Mouse (Mus musculus): ENCODE results near the gene Unk. TPM values are rescaled to one million over a fixed set of nuclear protein-coding genes. Genes with fewer than 3 reads are reported as not detected.

Gene Unk
- polyA plus RNA-seq, 1 experiment from 2014 or later, result 34.1 TPM

DNA sequence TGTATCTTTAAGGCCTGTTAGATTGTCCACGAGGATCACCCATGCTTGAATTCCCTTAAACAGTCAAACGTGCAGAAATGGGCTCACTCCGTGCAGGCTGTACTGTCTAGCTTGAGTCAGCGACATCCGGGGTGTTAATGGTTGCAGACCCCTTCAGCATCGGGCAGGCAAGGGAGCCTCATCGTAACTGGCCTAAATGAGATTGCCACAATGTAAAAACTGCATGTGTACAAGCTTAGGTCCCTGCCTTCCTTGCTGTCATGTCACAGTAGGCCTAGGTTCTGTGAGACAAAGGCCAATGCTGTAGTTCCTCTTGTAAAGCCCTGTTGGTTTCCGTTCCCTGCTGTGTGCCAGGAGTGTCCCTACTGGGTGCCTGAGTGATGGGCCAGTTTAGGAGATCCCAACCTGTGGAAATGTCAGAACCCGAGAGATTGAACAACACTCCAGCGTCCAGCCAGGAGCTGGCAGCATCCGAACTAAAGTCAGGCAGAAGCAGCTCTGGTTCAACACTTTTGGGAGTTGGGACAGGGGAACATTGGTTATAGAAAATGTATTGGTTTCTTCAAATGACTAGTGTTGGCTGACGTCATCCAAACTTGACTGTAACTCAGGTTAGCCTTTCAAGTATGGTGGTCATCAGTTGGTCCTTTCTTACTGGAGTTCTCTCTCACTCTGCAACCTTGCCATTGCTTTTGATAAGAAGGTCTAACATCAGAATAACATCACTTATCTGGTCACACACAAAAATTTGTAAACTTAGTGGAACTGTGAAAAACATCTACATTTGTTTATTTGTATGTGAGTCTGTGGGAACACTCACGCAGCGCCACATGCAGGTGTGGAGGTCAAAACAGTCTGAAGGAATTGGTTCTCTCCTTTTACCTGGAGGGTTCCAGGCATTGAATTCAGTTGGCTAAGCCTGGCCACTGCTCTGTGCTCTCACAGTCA is 1.1 kb downstream of the Unk start:
- Histone ChIP-seq H3K27ac (ENCODE audit: low read depth, low read length) (peak overlapping the region; percentile 98), H3K4me2 (peak overlapping the region; percentile 96), H3K9me3 (ENCODE audit: control insufficient read depth, low read length) (no peaks in the 10 kb centered on the region), H3K9ac (ENCODE audit: low read depth, low read length) (peak overlapping the region; percentile 97), H3K36me3 (ENCODE audit: control insufficient read depth, insufficient read depth, low read length) (0 out of 2 replicates have a peak, but pooled peaks cover 2% of the 10 kb centered on the region), H3K27me3 (replicated peaks; ENCODE audit: control insufficient read depth, insufficient read depth, low read length) (no peaks in the 10 kb centered on the region), H3K4me3 (ENCODE audit: low read depth, low read length) (peak overlapping the region; percentile 69), H3K4me1 (replicated peaks; ENCODE audit: control insufficient read depth, insufficient read depth, low read length) (peaks cover 6% of the 10 kb centered on the region; the same call in 1 of the 2 replicates)
- no peak for DNase-seq (ENCODE audit: low spot score)
- ATAC-seq (replicated peaks; ENCODE audit: low FRiP score), result no peak
- WGBS, result 27% methylated on average over 14 of the region's 14 CpGs

DNA sequence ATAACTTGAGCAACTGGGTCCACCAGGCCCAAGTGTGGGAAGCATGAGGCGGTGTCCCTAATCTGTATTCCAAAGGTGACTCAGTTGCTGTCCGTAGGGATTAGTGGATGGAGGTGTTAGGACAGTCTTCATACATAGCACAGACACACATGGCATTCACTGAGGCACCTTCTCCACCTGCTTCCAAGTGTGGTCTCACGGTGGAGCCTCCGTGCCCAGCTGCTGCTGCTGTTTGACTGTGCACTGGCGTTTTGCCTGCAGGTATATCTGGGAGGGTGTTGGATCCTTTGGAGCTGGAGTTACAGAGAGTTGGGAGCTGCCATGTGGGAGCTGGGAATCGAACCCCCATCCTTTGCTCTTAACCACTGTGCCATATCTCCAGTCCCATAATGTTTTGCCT is 4.5 kb downstream of the Unk start:
- WGBS, result 90% methylated on average over 6 of the region's 6 CpGs

DNA sequence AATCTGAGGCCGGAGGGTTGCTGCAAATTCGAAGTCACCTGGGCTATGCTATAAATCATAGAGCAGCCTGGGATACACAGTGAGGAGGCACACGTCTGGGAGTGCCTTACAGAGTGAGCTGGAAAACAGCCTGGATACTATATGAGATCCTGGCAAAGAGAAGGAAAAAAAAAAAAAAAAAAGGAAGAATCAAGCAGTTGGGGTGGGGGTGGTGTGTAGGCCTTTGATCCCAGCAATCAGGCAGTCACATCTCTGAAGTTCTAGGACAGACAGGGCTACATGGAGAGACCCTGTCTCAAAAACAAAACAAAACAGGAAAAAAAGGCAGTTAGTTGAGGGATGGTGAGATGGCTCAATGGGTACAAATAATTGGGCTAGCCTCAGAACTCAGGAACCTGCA is 6.5 kb downstream of the Unk start:
- Histone ChIP-seq H3K27me3 (replicated peaks; ENCODE audit: control insufficient read depth, insufficient read depth, low read length) (no peaks in the 10 kb centered on the region), H3K4me3 (ENCODE audit: low read depth, low read length) (no peak overlapping the region), H3K27ac (ENCODE audit: low read depth, low read length) (no peak overlapping the region), H3K4me2 (no peak overlapping the region), H3K9ac (ENCODE audit: low read depth, low read length) (no peak overlapping the region), H3K4me1 (replicated peaks; ENCODE audit: control insufficient read depth, insufficient read depth, low read length) (peaks cover 2% of the 10 kb centered on the region; the same call in 1 of the 2 replicates), H3K36me3 (ENCODE audit: control insufficient read depth, insufficient read depth, low read length) (peaks cover 17% of the 10 kb centered on the region), H3K9me3 (ENCODE audit: control insufficient read depth, low read length) (no peaks in the 10 kb centered on the region; the same call in 1 of the 2 replicates)
- WGBS, result 93% methylated on average over 3 of the region's 3 CpGs
- ATAC-seq (replicated peaks; ENCODE audit: low FRiP score) (no peak), DNase-seq (ENCODE audit: low spot score) (no peak)

More for the DNA sequence above, 4.5 kb downstream of the Unk start:
- Histone ChIP-seq H3K4me2 (no peak overlapping the region), H3K9me3 (ENCODE audit: control insufficient read depth, low read length) (no peaks in the 10 kb centered on the region), H3K27ac (ENCODE audit: low read depth, low read length) (no peak overlapping the region), H3K4me3 (ENCODE audit: low read depth, low read length) (no peak overlapping the region), H3K27me3 (replicated peaks; ENCODE audit: control insufficient read depth, insufficient read depth, low read length) (no peaks in the 10 kb centered on the region), H3K9ac (ENCODE audit: low read depth, low read length) (no peak overlapping the region; the same call in 1 of the 2 replicates), H3K4me1 (replicated peaks; ENCODE audit: control insufficient read depth, insufficient read depth, low read length) (peaks cover 6% of the 10 kb centered on the region; the same call in 1 of the 2 replicates), H3K36me3 (ENCODE audit: control insufficient read depth, insufficient read depth, low read length) (peaks cover 9% of the 10 kb centered on the region; the same call in 1 of the 2 replicates)
- no peak for ATAC-seq (replicated peaks; ENCODE audit: low FRiP score)
- no peak for DNase-seq (ENCODE audit: low spot score)

DNA sequence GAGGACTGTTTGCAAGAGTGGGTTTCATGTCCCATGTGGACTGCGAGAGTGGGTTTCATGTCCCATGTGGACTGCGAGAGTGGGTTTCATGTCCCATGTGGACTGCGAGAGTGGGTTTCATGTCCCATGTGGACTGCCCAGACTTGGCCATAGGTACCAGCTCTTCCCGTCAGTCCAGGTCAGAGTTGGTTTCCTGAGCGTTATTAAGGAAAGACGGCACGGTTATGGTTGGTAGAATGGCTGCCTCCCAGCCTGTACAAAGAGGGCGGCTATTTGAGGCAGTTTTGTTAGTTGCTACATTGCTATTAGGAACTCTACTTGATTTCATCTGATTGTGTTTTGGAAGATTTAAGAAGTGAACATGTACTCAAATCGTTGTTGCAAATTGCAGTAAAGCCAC is 7.7 kb downstream of the Unk start:
- no peaks in the 10 kb centered on the region for H3K27me3 ChIP-seq (replicated peaks; ENCODE audit: control insufficient read depth, insufficient read depth, low read length)

DNA sequence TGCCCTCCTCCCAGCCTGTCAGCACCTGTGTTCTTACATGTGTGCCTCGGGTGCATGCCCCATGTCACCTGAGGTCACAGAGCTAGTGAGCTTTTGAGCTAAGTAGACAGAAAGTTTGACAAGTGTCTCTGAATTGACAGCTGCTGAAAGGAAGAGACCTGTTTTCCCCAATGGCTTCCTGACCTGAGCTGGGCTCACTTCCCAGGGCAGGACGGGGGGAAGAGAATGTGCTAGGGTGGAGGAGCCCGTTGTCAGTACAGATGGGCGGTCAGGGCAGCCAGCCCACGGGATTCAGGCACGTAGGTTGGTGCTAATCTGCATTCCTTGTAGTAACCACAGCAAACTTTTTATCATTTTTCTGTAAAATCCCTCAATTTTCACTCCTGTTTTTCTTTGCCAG is 10.5 kb downstream of the Unk start:
- no peak for ATAC-seq (replicated peaks; ENCODE audit: low FRiP score)
- Histone ChIP-seq H3K4me1 (replicated peaks; ENCODE audit: control insufficient read depth, insufficient read depth, low read length) (no peaks in the 10 kb centered on the region), H3K36me3 (ENCODE audit: control insufficient read depth, insufficient read depth, low read length) (peaks cover 29% of the 10 kb centered on the region), H3K4me2 (no peak overlapping the region), H3K4me3 (ENCODE audit: low read depth, low read length) (no peak overlapping the region), H3K27me3 (replicated peaks; ENCODE audit: control insufficient read depth, insufficient read depth, low read length) (no peaks in the 10 kb centered on the region), H3K9me3 (ENCODE audit: control insufficient read depth, low read length) (no peaks in the 10 kb centered on the region; the same call in 1 of the 2 replicates), H3K27ac (ENCODE audit: low read depth, low read length) (no peak overlapping the region), H3K9ac (ENCODE audit: low read depth, low read length) (no peak overlapping the region)
- WGBS, result 80% methylated on average over 6 of the region's 6 CpGs
- DNase-seq (ENCODE audit: low spot score), result no peak

More for the DNA sequence above, 7.7 kb downstream of the Unk start:
- no peaks in the 10 kb centered on the region; the same call in 1 of the 2 replicates for H3K9me3 ChIP-seq (ENCODE audit: control insufficient read depth, low read length)
- H3K4me2 ChIP-seq, result no peak overlapping the region
- ATAC-seq (replicated peaks; ENCODE audit: low FRiP score) (no peak), DNase-seq (ENCODE audit: low spot score) (no peak)
- H3K36me3 ChIP-seq (ENCODE audit: control insufficient read depth, insufficient read depth, low read length), result peaks cover 22% of the 10 kb centered on the region
- no peaks in the 10 kb centered on the region for H3K4me1 ChIP-seq (replicated peaks; ENCODE audit: control insufficient read depth, insufficient read depth, low read length)
- no peak overlapping the region for H3K27ac ChIP-seq (ENCODE audit: low read depth, low read length)
- no peak overlapping the region for H3K9ac ChIP-seq (ENCODE audit: low read depth, low read length)
- no peak overlapping the region for H3K4me3 ChIP-seq (ENCODE audit: low read depth, low read length)
- 93% methylated on average over 9 of the region's 9 CpGs for WGBS

DNA sequence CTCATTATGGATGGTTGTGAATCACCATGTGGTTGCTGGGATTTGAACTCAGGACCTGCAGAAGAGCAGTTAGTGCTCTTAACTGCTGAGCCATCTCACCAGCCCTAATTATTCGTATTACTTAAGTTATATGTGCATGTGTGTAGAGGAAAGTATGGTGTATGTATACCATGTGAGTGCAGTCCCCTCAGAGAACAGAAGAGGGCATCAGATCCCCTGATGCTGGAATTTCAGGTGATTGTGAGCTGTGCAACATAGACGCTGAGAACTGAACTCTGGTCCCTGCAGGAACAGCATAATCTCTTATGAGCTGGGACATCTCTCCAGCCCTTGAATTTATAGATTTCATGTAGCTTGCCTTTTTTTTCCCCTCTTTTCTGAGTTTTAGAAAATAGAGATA is 11.7 kb downstream of the Unk start:
- Histone ChIP-seq H3K4me3 (ENCODE audit: low read depth, low read length) (no peak overlapping the region), H3K36me3 (ENCODE audit: control insufficient read depth, insufficient read depth, low read length) (peaks cover 33% of the 10 kb centered on the region), H3K9me3 (ENCODE audit: control insufficient read depth, low read length) (no peaks in the 10 kb centered on the region; the same call in 1 of the 2 replicates), H3K27me3 (replicated peaks; ENCODE audit: control insufficient read depth, insufficient read depth, low read length) (no peaks in the 10 kb centered on the region), H3K4me1 (replicated peaks; ENCODE audit: control insufficient read depth, insufficient read depth, low read length) (no peaks in the 10 kb centered on the region), H3K27ac (ENCODE audit: low read depth, low read length) (no peak overlapping the region), H3K4me2 (no peak overlapping the region), H3K9ac (ENCODE audit: low read depth, low read length) (no peak overlapping the region)
- WGBS, result 93% methylated on average over 2 of the region's 2 CpGs
- no peak for DNase-seq (ENCODE audit: low spot score)
- no peak for ATAC-seq (replicated peaks; ENCODE audit: low FRiP score)

DNA sequence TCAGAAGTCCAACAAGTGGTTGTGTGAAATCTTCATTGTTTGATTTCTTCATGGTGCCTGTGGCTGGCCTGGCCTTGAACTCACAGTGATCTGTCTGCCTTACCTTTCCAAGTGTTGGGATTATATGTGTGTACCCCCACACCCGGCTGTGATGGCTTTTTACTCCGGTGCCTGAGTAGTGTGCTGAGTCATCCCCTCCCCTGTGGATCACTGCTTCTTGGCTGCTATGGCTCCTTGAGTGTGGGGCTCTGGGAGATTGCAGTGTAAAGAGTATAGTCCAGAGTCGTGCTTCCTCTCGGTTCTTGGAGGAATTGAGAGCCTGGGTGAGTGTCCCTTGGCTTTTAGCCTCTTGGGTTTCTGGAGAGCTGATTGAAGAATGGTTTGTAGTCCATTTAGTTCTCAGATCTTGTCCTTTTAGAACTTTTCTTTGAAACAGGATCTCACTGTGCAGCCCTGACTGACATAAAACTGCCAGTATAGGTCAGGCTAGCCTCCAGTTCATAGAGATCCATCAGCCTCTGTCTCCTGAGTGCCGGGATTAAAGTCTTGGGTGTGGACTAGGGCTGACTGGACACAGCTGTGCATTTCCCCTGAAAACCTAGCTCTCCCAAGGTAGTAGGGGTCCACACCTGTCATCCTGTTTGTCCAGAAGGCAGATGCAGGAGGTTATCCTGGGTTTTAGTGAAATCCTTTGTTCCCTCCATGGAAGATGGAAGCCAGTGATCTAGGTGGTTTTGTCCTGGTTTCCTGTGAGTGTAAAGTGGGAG is 12.4 kb downstream of the Unk start:
- Histone ChIP-seq H3K4me2 (no peak overlapping the region), H3K27me3 (replicated peaks; ENCODE audit: control insufficient read depth, insufficient read depth, low read length) (no peaks in the 10 kb centered on the region), H3K27ac (ENCODE audit: low read depth, low read length) (no peak overlapping the region), H3K9me3 (ENCODE audit: control insufficient read depth, low read length) (no peaks in the 10 kb centered on the region; the same call in 1 of the 2 replicates), H3K9ac (ENCODE audit: low read depth, low read length) (no peak overlapping the region), H3K4me3 (ENCODE audit: low read depth, low read length) (no peak overlapping the region), H3K36me3 (ENCODE audit: control insufficient read depth, insufficient read depth, low read length) (peaks cover 39% of the 10 kb centered on the region), H3K4me1 (replicated peaks; ENCODE audit: control insufficient read depth, insufficient read depth, low read length) (no peaks in the 10 kb centered on the region)
- 64% methylated on average over 5 of the region's 5 CpGs for WGBS
- ATAC-seq (replicated peaks; ENCODE audit: low FRiP score) (no peak), DNase-seq (ENCODE audit: low spot score) (no peak)

DNA sequence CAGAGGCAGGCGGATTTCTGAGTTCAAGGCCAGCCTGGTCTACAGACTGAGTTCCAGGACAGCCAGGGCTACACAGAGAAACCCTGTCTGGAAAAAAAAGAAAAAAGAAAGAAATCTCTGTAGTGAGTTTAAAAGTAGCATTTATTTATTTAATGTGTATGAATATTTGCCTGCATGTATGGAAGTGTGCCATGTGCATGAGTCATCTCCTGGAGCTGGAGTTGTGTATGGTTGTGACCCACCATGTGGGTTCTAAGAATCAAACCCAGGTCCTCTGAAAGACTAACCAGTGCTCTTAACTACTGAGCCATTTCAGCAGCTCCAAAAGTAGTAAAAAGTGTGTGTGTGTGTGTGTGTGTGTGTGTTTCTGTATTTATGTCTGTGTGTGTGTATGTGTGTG is 13.2 kb downstream of the Unk start:
- DNase-seq (ENCODE audit: low spot score), result no peak
- no peak for ATAC-seq (replicated peaks; ENCODE audit: low FRiP score)
- no peaks in the 10 kb centered on the region; the same call in 1 of the 2 replicates for H3K9me3 ChIP-seq (ENCODE audit: control insufficient read depth, low read length)
- H3K27me3 ChIP-seq (replicated peaks; ENCODE audit: control insufficient read depth, insufficient read depth, low read length), result no peaks in the 10 kb centered on the region
- H3K4me2 ChIP-seq, result no peak overlapping the region
- H3K4me3 ChIP-seq (ENCODE audit: low read depth, low read length), result no peak overlapping the region
- peaks cover 44% of the 10 kb centered on the region for H3K36me3 ChIP-seq (ENCODE audit: control insufficient read depth, insufficient read depth, low read length)
- 97% methylated on average over 1 of the region's 1 CpGs for WGBS
- no peaks in the 10 kb centered on the region for H3K4me1 ChIP-seq (replicated peaks; ENCODE audit: control insufficient read depth, insufficient read depth, low read length)
- no peak overlapping the region for H3K27ac ChIP-seq (ENCODE audit: low read depth, low read length)
- H3K9ac ChIP-seq (ENCODE audit: low read depth, low read length), result no peak overlapping the region
